Mouse (Mus musculus) thymus, postnatal 10 days (tissue): Measurements from ENCODE around the gene Kcnj10.

ENCODE experiments used
- DNase-seq, 2 experiments: peaks; one replicate each; pipeline ENCODE4 v3.0.0; 2021; ENCODE audit warnings: low spot score in 2 of 2

The Kcnj10 gene

GRCm38 (mm10) chr1:172376758-172377458 lies 35.9 kb downstream of the Kcnj10 start:
- peak in 1 of 2 experiments; percentile 32 for DNase-seq

GRCm38 (mm10) chr1:172380066-172380465 lies 39.1 kb downstream of the Kcnj10 start:
- no peak for DNase-seq

- no peak for DNase-seq
Measured at GRCm38 (mm10) chr1:172382090-172382489, 41.1 kb downstream of the Kcnj10 start.

GRCm38 (mm10) chr1:172387246-172387645 lies 46.2 kb downstream of the Kcnj10 start:
- no peak for DNase-seq

- DNase-seq: no peak
Measured at GRCm38 (mm10) chr1:172390769-172391168, 49.8 kb downstream of the Kcnj10 start.

GRCm38 (mm10) chr1:172391807-172392581 lies 51.0 kb downstream of the Kcnj10 start:
- DNase-seq: no peak

GRCm38 (mm10) chr1:172392643-172393170 lies 51.7 kb downstream of the Kcnj10 start:
- no peak for DNase-seq

- no peak for DNase-seq
Measured at GRCm38 (mm10) chr1:172393739-172394138, 52.7 kb downstream of the Kcnj10 start.

GRCm38 (mm10) chr1:172396996-172397752 lies 56.2 kb downstream of the Kcnj10 start:
- DNase-seq: no peak

GRCm38 (mm10) chr1:172406077-172406706 lies 65.2 kb downstream of the Kcnj10 start:
- no peak for DNase-seq

GRCm38 (mm10) chr1:172408996-172409395 lies 68.0 kb downstream of the Kcnj10 start:
- DNase-seq: peak in 1 of 2 experiments; percentile 16

- no peak for DNase-seq
Measured at GRCm38 (mm10) chr1:172409431-172409830, 68.4 kb downstream of the Kcnj10 start.

- DNase-seq: peak; percentile 12 to 56
Measured at GRCm38 (mm10) chr1:172410806-172411205, 69.8 kb downstream of the Kcnj10 start.

- DNase-seq: peak; percentile 12 to 77
Measured at GRCm38 (mm10) chr1:172412204-172412603, 71.2 kb downstream of the Kcnj10 start.

- no peak for DNase-seq
Measured at GRCm38 (mm10) chr1:172413491-172414230, 72.7 kb downstream of the Kcnj10 start.

- no peak for DNase-seq
Measured at GRCm38 (mm10) chr1:172414231-172414585, 73.2 kb downstream of the Kcnj10 start.

- DNase-seq: no peak
Measured at GRCm38 (mm10) chr1:172415061-172415460, 74.1 kb downstream of the Kcnj10 start.

- DNase-seq: no peak
Measured at GRCm38 (mm10) chr1:172418173-172418572, 77.2 kb downstream of the Kcnj10 start.

GRCm38 (mm10) chr1:172418642-172419041 lies 77.6 kb downstream of the Kcnj10 start:
- no peak for DNase-seq

- no peak for DNase-seq
Measured at GRCm38 (mm10) chr1:172420181-172420580, 79.2 kb downstream of the Kcnj10 start.

- no peak for DNase-seq
Measured at GRCm38 (mm10) chr1:172423393-172423792, 82.4 kb downstream of the Kcnj10 start.
